8 mouse cellular contexts compared by ENCODE assay signal in genomic region chr14:116926404-116927171, GRCm38 (mm10). TPM values are rescaled to one million over a fixed set of nuclear protein-coding genes. Genes with fewer than 3 reads are reported as not detected.
DNase-seq lines count a peak whose midpoint lies in the region; ATAC-seq lines count a peak whose summit lies in the region.

No protein-coding gene starts in this region.

- H3K4me3 ChIP-seq in embryonic facial prominence, embryonic 14.5 days (ENCODE audit: low read depth, low read length): peak overlapping the region; percentile 90
- peak overlapping the region; percentile 93 for H3K4me3 ChIP-seq in kidney, embryonic 14.5 days (ENCODE audit: low read length)
- peak overlapping the region; percentile 77 for H3K4me3 ChIP-seq in limb, embryonic 15.5 days
- peak overlapping the region; percentile 77 for H3K4me3 ChIP-seq in midbrain, embryonic 15.5 days

- no peaks in the 10 kb centered on the region for H3K9me3 ChIP-seq in embryonic facial prominence, embryonic 14.5 days (ENCODE audit: control insufficient read depth, low read length)
- no peaks in the 10 kb centered on the region for H3K9me3 ChIP-seq in kidney, embryonic 14.5 days (ENCODE audit: control insufficient read depth, low read length)
- no peaks in the 10 kb centered on the region for H3K9me3 ChIP-seq in limb, embryonic 15.5 days
- no peaks in the 10 kb centered on the region for H3K9me3 ChIP-seq in midbrain, embryonic 15.5 days

- H3K36me3 ChIP-seq in embryonic facial prominence, embryonic 14.5 days (ENCODE audit: control insufficient read depth, insufficient read depth, low read length): no peaks in the 10 kb centered on the region
- no peaks in the 10 kb centered on the region for H3K36me3 ChIP-seq in kidney, embryonic 14.5 days (ENCODE audit: control insufficient read depth, insufficient read depth, low read length)
- no peaks in the 10 kb centered on the region for H3K36me3 ChIP-seq in limb, embryonic 15.5 days
- H3K36me3 ChIP-seq in midbrain, embryonic 15.5 days (replicated peaks): no peaks in the 10 kb centered on the region

- H3K27me3 ChIP-seq in embryonic facial prominence, embryonic 14.5 days (replicated peaks; ENCODE audit: control insufficient read depth, insufficient read depth, low read length): no peaks in the 10 kb centered on the region
- H3K27me3 ChIP-seq in kidney, embryonic 14.5 days (ENCODE audit: control insufficient read depth, insufficient read depth, low read length): no peaks in the 10 kb centered on the region
- H3K27me3 ChIP-seq in limb, embryonic 15.5 days: no peaks in the 10 kb centered on the region
- H3K27me3 ChIP-seq in midbrain, embryonic 15.5 days (replicated peaks): peaks cover 4% of the 10 kb centered on the region; the same call in 1 of the 2 replicates

- peak overlapping the region; percentile 72 for H3K4me2 ChIP-seq in embryonic facial prominence, embryonic 14.5 days (ENCODE audit: low read depth, low read length)
- H3K4me2 ChIP-seq in kidney, embryonic 14.5 days (replicated peaks; ENCODE audit: low read depth, low read length): peak overlapping the region; percentile 65
- H3K4me2 ChIP-seq in limb, embryonic 15.5 days: peak overlapping the region; percentile 86
- peak overlapping the region; percentile 89 for H3K4me2 ChIP-seq in midbrain, embryonic 15.5 days

- peak; percentile 44 for DNase-seq in layer of hippocampus, adult 11-12 months (ENCODE audit: low spot score)
- DNase-seq in layer of hippocampus, adult 9-10 months (ENCODE audit: low spot score): no peak
- DNase-seq in embryonic facial prominence, embryonic 14.5 days (ENCODE audit: low spot score): peak; percentile 94
- DNase-seq in heart, adult 9 months (ENCODE audit: low spot score in 2 of 2): peak; percentile 59 to 63
- DNase-seq in telencephalon, adult 2 months (ENCODE audit: low read depth, low spot score): peak; percentile 53

- peak overlapping the region; percentile 90 for H3K9ac ChIP-seq in embryonic facial prominence, embryonic 14.5 days (ENCODE audit: low read depth, low read length)
- peak overlapping the region; percentile 96 for H3K9ac ChIP-seq in kidney, embryonic 14.5 days (ENCODE audit: low read depth, low read length)
- H3K9ac ChIP-seq in limb, embryonic 15.5 days: peak overlapping the region; percentile 84
- peak overlapping the region; percentile 75 for H3K9ac ChIP-seq in midbrain, embryonic 15.5 days

- peaks cover 20% of the 10 kb centered on the region for H3K4me1 ChIP-seq in embryonic facial prominence, embryonic 14.5 days (ENCODE audit: control insufficient read depth, insufficient read depth, low read length)
- H3K4me1 ChIP-seq in kidney, embryonic 14.5 days (ENCODE audit: control insufficient read depth, insufficient read depth, low read length): peaks cover 18% of the 10 kb centered on the region
- H3K4me1 ChIP-seq in limb, embryonic 15.5 days: peaks cover 8% of the 10 kb centered on the region
- H3K4me1 ChIP-seq in midbrain, embryonic 15.5 days: peaks cover 28% of the 10 kb centered on the region

- peak; percentile 78 for ATAC-seq in embryonic facial prominence, embryonic 14.5 days (ENCODE audit: low read depth)
- ATAC-seq in kidney, embryonic 14.5 days (ENCODE audit: low FRiP score, low TSS enrichment): peak; percentile 80
- ATAC-seq in limb, embryonic 15.5 days (ENCODE audit: insufficient number of reproducible peaks, low FRiP score, low TSS enrichment, low read depth): peak; percentile 74
- peak; percentile 87 for ATAC-seq in midbrain, embryonic 15.5 days (replicated peaks)

- peak overlapping the region; percentile 98 for H3K27ac ChIP-seq in embryonic facial prominence, embryonic 14.5 days (replicated peaks; ENCODE audit: low read depth, low read length)
- H3K27ac ChIP-seq in kidney, embryonic 14.5 days (ENCODE audit: low read depth, low read length): peak overlapping the region; percentile 98
- H3K27ac ChIP-seq in limb, embryonic 15.5 days: peak overlapping the region; percentile 97
- H3K27ac ChIP-seq in midbrain, embryonic 15.5 days: peak overlapping the region; percentile 94

- WGBS in embryonic facial prominence, embryonic 14.5 days: under 1% methylated on average over 36 of the region's 52 CpGs
- 0% methylated on average over 52 of the region's 52 CpGs for WGBS in kidney, embryonic 14.5 days
- WGBS in limb, embryonic 15.5 days: under 1% methylated on average over 52 of the region's 52 CpGs
- under 1% methylated on average over 52 of the region's 52 CpGs for WGBS in midbrain, embryonic 15.5 days

RNA-seq across cellular contexts. Expression of gene Gpc6, which starts 1.5 kb away (rescaled TPM):
- 42.5 and 51.2 TPM in 2 replicates for polyA plus RNA-seq in embryonic facial prominence, embryonic 14.5 days (2014; fragmentation: Nextera tagmentation; extraction: Ambion mirVana)
- 52.0 and 71.8 TPM in 2 replicates for polyA plus RNA-seq in kidney, embryonic 14.5 days (2014; fragmentation: Nextera tagmentation; extraction: Ambion mirVana)
- polyA plus RNA-seq in limb, embryonic 15.5 days (2015; fragmentation: Nextera tagmentation; extraction: Ambion mirVana): 40.1 and 42.5 TPM in 2 replicates
- 20.5 and 21.1 TPM in 2 replicates for polyA plus RNA-seq in midbrain, embryonic 15.5 days (2015; fragmentation: Nextera tagmentation; extraction: Ambion mirVana)
